Mouse (Mus musculus) embryonic facial prominence, embryonic 10.5 days (tissue): ENCODE measurements around the gene B130006D01Rik. TPM values are rescaled to one million over a fixed set of nuclear protein-coding genes. Genes with fewer than 3 reads are reported as not detected.

Experiments
- DNase-seq: peaks from one replicate; pipeline ENCODE4 v3.0.0-alpha.2; 2017; ENCODE audit warnings: low spot score
- H3K27ac ChIP-seq: fragments of 300-500 bp; sonication (generic); replicated peaks from 2 replicates; pipeline ENCODE4 v1.5.1; 2016; ENCODE audit warnings: mild to moderate bottlenecking
- H3K27me3 ChIP-seq: fragments of 300-500 bp; sonication (generic); replicated peaks from 2 replicates; pipeline ENCODE4 v1.6.1; 2016; ENCODE audit warnings: low read depth, mild to moderate bottlenecking; ENCODE audit not compliant: poor library complexity, severe bottlenecking
- H3K36me3 ChIP-seq: fragments of 300-500 bp; sonication (generic); replicated peaks from 2 replicates; pipeline ENCODE4 v1.6.1; 2016; ENCODE audit warnings: mild to moderate bottlenecking, moderate library complexity
- H3K4me1 ChIP-seq: fragments of 300-500 bp; sonication (generic); 2 replicates; pipeline ENCODE4 v1.6.1; 2016
- H3K4me3 ChIP-seq: fragments of 300-500 bp; sonication (generic); 2 replicates; pipeline ENCODE4 v1.5.1; 2016; ENCODE audit warnings: mild to moderate bottlenecking, moderate library complexity
- H3K9me3 ChIP-seq: fragments of 300-500 bp; sonication (generic); 2 replicates; pipeline ENCODE4 v1.6.1; 2016; ENCODE audit warnings: mild to moderate bottlenecking
- WGBS: fragments of 180-500 bp; shearing (Covaris S2); methylation state at CpG from one replicate; pipeline ENCODE4 v1.1.7; 2016; 5-methylcytosine and 5-hydroxymethylcytosine counted together
- polyA plus RNA-seq: library from polyadenylated mRNA; unstranded; fragments of >200 nt; fragmentation: Nextera tagmentation; extraction: Ambion mirVana; gene quantifications from 2 replicates; pipeline ENCODE4 v1.2.1, GENCODE M21; 2016

B130006D01Rik gene
- polyA plus RNA-seq, result 1.9 and 2.2 TPM in 2 replicates

DNA sequence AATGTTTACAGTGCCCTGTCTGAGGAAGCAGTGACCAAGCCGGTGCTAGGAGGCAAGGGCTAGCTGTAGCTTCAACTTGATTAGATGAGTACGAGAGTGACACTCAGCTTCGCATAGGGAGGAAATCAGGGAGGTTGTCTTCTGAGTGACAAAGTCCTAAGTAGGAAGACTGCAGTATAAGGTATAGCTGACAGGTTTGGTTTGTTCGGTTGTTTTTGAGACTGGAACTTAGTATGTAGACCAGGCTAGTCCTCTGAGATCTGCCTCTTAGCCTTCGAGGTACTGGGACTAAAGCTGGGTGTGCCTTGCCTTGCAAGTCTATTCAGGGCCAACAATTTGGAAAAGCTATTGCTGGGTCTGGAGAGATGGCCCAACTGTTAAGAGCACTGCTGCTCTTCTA, at the start of gene B130006D01Rik:
Gene B130006D01Rik, plus strand, starts transcription at position 301 of the 400 bp plus-strand sequence.
- no peak within 1 kb of the TSS for H3K4me3 ChIP-seq
- no peaks in the 10 kb centered on the region for H3K9me3 ChIP-seq
- DNase-seq, result no peak
- peaks cover 5% of the 10 kb centered on the region; the same call in 1 of the 2 replicates for H3K36me3 ChIP-seq
- WGBS, result 95% methylated on average over 5 of the region's 5 CpGs
- H3K4me1 ChIP-seq, result no peaks in the 10 kb centered on the region
- no peaks in the 10 kb centered on the region for H3K27me3 ChIP-seq
- no peak within 1 kb of the TSS for H3K27ac ChIP-seq

GRCm38 (mm10) chr11:95675498-95675897, 47.9 kb upstream of the B130006D01Rik start:
- 90% methylated on average over 14 of the region's 14 CpGs for WGBS
- H3K4me1 ChIP-seq, result peaks cover 22% of the 10 kb centered on the region
- no peak for DNase-seq
- peaks cover 99% of the 10 kb centered on the region for H3K36me3 ChIP-seq
- no peaks in the 10 kb centered on the region for H3K27me3 ChIP-seq
- no peak overlapping the region for H3K4me3 ChIP-seq
- H3K9me3 ChIP-seq, result no peaks in the 10 kb centered on the region
- H3K27ac ChIP-seq, result peak overlapping the region; percentile 55; the same call in 1 of the 2 replicates

GRCm38 (mm10) chr11:95676307-95676706, 47.1 kb upstream of the B130006D01Rik start:
- WGBS, result 19% methylated on average over 6 of the region's 6 CpGs

DNA sequence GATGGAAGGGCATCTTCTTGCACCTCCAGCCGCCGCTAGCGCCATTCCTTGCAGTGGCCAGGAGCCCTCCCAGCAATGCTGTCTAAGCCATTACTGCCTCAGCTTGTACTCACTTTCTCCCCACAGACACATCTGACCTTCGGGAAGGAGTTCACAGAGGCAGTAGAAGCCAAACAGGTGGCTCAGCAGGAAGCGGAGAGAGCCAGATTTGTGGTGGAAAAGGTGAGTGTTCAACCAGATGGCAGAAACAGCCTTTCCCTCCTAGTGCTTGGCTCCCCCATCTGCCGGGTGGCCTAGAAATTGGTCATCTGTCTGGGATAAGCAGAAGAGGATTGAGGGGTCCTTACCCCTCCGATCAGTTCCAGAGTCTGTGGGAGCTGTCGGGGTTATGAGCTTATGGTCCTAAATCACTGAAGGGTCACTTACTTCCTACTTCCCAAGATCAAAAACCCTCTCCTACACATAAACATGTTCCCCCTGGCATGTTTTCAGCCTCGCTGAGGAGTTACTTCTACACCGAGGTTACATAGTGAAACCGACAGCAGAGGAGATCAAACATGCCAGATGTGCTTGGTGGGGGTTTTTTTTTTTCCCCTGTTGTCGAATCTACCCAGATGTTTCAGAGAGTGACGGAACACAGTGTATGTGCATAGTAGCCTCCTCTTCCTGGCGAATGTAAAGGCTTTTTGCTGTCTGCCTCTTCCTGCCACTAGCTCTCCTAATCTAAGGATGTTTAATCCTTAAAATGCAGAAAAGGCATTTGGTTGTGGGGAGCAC, 45.3 kb upstream of the B130006D01Rik start:
- Histone ChIP-seq H3K4me1 (peaks cover 48% of the 10 kb centered on the region), H3K27me3 (no peaks in the 10 kb centered on the region), H3K36me3 (peaks cover 98% of the 10 kb centered on the region), H3K27ac (no peak overlapping the region), H3K9me3 (no peaks in the 10 kb centered on the region), H3K4me3 (no peak overlapping the region)
- 86% methylated on average over 14 of the region's 14 CpGs for WGBS
- no peak for DNase-seq

More at GRCm38 (mm10) chr11:95676307-95676706, 47.1 kb upstream of the B130006D01Rik start:
- Histone ChIP-seq H3K4me3 (no peak overlapping the region), H3K27me3 (no peaks in the 10 kb centered on the region), H3K36me3 (peaks cover 99% of the 10 kb centered on the region), H3K27ac (peak overlapping the region; percentile 55), H3K4me1 (peaks cover 30% of the 10 kb centered on the region), H3K9me3 (no peaks in the 10 kb centered on the region)
- DNase-seq, result peak; percentile 91

DNA sequence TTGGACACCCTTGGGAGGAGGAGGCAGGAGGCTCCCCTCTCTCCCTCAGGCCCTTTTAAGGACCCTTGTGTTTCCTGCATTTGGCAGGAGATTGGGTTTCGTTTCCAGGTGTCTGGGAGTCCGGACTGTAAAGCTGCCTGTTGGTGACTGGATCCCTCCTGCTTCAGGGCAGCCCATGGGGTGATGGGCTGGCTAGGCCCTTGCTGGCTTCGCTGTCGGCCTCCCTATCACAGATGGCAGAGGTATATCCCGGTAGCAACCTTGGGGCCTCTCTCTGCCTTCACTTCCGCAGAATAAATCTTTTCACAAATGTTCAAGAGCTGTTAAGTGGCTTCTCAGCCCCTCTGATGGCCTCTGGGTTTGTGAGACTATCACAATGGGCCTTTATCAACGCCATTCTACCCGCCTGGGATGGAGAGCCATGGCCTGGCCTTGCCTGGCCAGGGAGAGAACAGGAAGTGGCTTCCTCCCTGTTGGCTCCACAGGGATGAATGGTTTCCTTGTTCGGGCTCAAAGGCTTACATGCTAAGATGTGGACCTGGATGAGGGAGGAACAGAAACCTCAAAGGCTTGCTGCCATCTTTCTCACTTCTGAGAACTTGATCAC, 41.3 kb upstream of the B130006D01Rik start:
- Histone ChIP-seq H3K27ac (peak overlapping the region; percentile 62), H3K4me1 (peaks cover 46% of the 10 kb centered on the region), H3K36me3 (peaks cover 58% of the 10 kb centered on the region), H3K27me3 (no peaks in the 10 kb centered on the region), H3K4me3 (no peak overlapping the region), H3K9me3 (no peaks in the 10 kb centered on the region)
- DNase-seq, result peak; percentile 67
- WGBS, result 34% methylated on average over 9 of the region's 9 CpGs

- 81% methylated on average over 3 of the region's 3 CpGs for WGBS
- Histone ChIP-seq H3K4me3 (no peak overlapping the region), H3K27me3 (no peaks in the 10 kb centered on the region), H3K27ac (peak overlapping the region; percentile 62), H3K4me1 (peaks cover 49% of the 10 kb centered on the region), H3K36me3 (peaks cover 50% of the 10 kb centered on the region), H3K9me3 (no peaks in the 10 kb centered on the region)
- DNase-seq, result no peak
These were observed 40.4 kb upstream of the B130006D01Rik start for GRCm38 (mm10) chr11:95682946-95683345.

DNA sequence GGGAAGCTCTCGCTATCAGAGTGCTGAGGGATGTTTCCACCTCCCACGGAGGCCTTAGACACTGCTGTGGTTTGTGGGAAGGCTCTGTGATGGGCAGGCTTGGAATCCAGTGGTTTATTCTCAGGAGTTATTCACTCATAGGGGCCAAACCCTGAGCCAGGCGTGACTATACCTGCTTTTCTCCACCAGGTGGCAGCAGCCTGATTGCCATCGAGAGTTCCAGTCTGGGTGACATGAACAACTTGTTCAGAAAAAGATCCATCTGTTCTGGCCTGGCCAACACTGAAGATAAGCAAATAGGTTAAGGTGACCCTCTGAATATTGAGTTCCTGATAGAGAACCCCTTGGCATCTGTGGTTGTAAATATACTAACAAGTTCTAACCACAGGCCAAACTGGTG, 37.4 kb upstream of the B130006D01Rik start:
- WGBS, result 6% methylated on average over 4 of the region's 4 CpGs
- no peaks in the 10 kb centered on the region for H3K9me3 ChIP-seq
- no peaks in the 10 kb centered on the region for H3K27me3 ChIP-seq
- H3K4me3 ChIP-seq, result no peak overlapping the region
- peak; percentile 81 for DNase-seq
- H3K36me3 ChIP-seq, result peaks cover 20% of the 10 kb centered on the region
- peaks cover 51% of the 10 kb centered on the region for H3K4me1 ChIP-seq
- H3K27ac ChIP-seq, result no peak overlapping the region

GRCm38 (mm10) chr11:95687084-95687656, 36.2 kb upstream of the B130006D01Rik start:
- WGBS, result 36% methylated on average over 11 of the region's 11 CpGs
- Histone ChIP-seq H3K4me3 (no peak overlapping the region), H3K36me3 (peaks cover 9% of the 10 kb centered on the region; the same call in 1 of the 2 replicates), H3K27me3 (no peaks in the 10 kb centered on the region), H3K27ac (no peak overlapping the region), H3K4me1 (peaks cover 40% of the 10 kb centered on the region), H3K9me3 (no peaks in the 10 kb centered on the region)
- peak; percentile 47 for DNase-seq

DNA sequence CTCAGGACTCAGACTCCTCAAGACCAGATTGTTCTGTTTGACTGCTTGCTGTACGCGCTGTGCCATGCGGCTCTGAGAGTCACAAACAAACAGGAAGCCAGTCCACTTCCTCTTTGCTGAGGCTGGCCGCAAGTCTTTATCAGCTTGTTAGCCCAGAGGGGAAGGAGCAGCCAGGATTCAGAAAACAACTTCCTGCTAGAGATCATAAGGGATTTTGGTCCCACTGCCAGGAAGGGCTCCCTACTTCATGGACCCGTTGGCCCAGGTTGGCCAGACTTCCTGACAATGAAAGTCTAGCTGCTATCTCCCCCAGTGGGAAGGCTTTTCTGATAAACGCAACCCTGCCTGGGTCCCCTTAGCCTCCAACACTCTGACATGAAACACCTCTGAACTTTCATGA, 34.9 kb upstream of the B130006D01Rik start:
- no peak for DNase-seq
- H3K27me3 ChIP-seq, result no peaks in the 10 kb centered on the region
- H3K27ac ChIP-seq, result peak overlapping the region; percentile 31; the same call in 1 of the 2 replicates
- no peaks in the 10 kb centered on the region for H3K36me3 ChIP-seq
- H3K9me3 ChIP-seq, result no peaks in the 10 kb centered on the region
- peaks cover 35% of the 10 kb centered on the region for H3K4me1 ChIP-seq
- H3K4me3 ChIP-seq, result no peak overlapping the region
- 57% methylated on average over 6 of the region's 6 CpGs for WGBS

DNA sequence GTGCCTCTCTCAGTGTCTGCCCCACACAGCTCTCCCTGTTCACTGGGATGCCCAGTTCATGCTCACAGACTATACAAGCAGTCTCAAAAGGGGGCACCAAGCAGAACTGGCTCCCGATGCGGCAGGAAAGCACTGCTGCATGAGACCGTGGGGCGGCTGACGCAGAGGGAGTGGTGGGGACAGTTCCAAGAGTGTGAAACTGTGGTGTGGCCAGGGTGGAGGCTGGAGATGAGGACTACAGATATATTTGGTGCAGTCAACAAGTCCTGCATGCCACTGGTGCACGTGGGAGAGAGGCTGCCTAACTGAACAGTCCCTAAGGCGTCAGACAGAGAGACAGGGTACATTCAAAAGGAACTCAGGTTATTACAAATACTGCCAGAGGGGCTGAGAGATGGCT, 34.4 kb upstream of the B130006D01Rik start:
- no peak overlapping the region for H3K4me3 ChIP-seq
- H3K4me1 ChIP-seq, result peaks cover 33% of the 10 kb centered on the region
- no peaks in the 10 kb centered on the region for H3K36me3 ChIP-seq
- no peak for DNase-seq
- H3K9me3 ChIP-seq, result no peaks in the 10 kb centered on the region
- H3K27ac ChIP-seq, result peak overlapping the region; percentile 31
- 74% methylated on average over 7 of the region's 7 CpGs for WGBS
- H3K27me3 ChIP-seq, result no peaks in the 10 kb centered on the region

GRCm38 (mm10) chr11:95689544-95689943, 33.8 kb upstream of the B130006D01Rik start:
- 90% methylated on average over 3 of the region's 3 CpGs for WGBS

GRCm38 (mm10) chr11:95698541-95698940, 24.8 kb upstream of the B130006D01Rik start:
- no peak for DNase-seq
- 87% methylated on average over 5 of the region's 5 CpGs for WGBS
- Histone ChIP-seq H3K4me1 (peaks cover 5% of the 10 kb centered on the region), H3K9me3 (no peaks in the 10 kb centered on the region), H3K36me3 (no peaks in the 10 kb centered on the region), H3K4me3 (no peak overlapping the region), H3K27me3 (no peaks in the 10 kb centered on the region), H3K27ac (peak overlapping the region; percentile 44; the same call in 1 of the 2 replicates)

More at GRCm38 (mm10) chr11:95689544-95689943, 33.8 kb upstream of the B130006D01Rik start:
- H3K27ac ChIP-seq, result no peak overlapping the region
- H3K27me3 ChIP-seq, result no peaks in the 10 kb centered on the region
- no peaks in the 10 kb centered on the region for H3K9me3 ChIP-seq
- H3K4me3 ChIP-seq, result no peak overlapping the region
- peaks cover 33% of the 10 kb centered on the region for H3K4me1 ChIP-seq
- H3K36me3 ChIP-seq, result no peaks in the 10 kb centered on the region
- DNase-seq, result no peak
